ENCODE assay signal across 15 mouse cellular contexts in the genomic region with DNA sequence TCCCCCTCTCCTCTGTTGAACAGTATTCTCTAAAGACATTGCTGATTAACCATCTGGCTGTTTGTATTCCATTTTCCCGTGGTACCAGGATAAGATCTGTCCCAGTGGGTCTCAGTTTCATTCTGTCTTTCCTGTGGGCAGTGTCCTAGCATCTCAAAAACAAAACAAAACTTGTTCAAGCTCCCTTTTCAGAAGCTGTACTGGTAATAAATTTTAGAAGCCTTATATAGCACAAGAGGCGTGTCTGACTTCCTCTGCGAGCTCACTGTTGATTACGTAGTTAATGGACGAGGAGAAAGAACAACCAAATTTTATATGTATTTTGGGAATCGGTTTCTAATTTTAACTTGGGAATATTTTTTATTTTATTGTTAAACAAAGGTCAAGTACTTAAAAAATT. TPM values are rescaled to one million over a fixed set of nuclear protein-coding genes. Genes with fewer than 3 reads are reported as not detected.
DNase-seq lines count a peak whose midpoint lies in the region; ATAC-seq and TF ChIP-seq lines count a peak whose summit lies in the region.
"Had no signal": no experiment of that assay in that cellular context is flagged by ENCODE, and none has a peak within 500 bp of the region (broad histone marks: within the 10 kb centered on the region; RNA-seq: fewer than 3 reads in every experiment).

No protein-coding gene starts in this region.

- DNase-seq in gastrocnemius, adult 2 months = no peak
- DNase-seq in gastrocnemius, postnatal 4 days (ENCODE audit: low spot score in 2 of 2) = no peak
- no peak for DNase-seq in lung, embryonic 14.5 days
- no peak for DNase-seq in lung, postnatal 4 days
- DNase-seq in cerebellum, adult 11-12 months = no peak
- DNase-seq: cerebellum, postnatal 14 days; gastrocnemius, postnatal 10 days; kidney, postnatal 10 days; thymus, adult 18-20 months had no signal

- TF ChIP-seq POLR2A in small intestine, adult 2 months (IDR thresholded peaks at IDR 0.05; ENCODE audit: low read depth, low read length) = no peak

- no peaks in the 10 kb centered on the region for H3K9me3 ChIP-seq in lung, embryonic 14.5 days (ENCODE audit: low read depth, low read length)
- H3K9me3 ChIP-seq: embryonic facial prominence, embryonic 13.5 days; forebrain, embryonic 15.5 days had no signal

- H3K4me1 ChIP-seq in lung, embryonic 14.5 days (ENCODE audit: insufficient read depth) = 0 out of 2 replicates have a peak, but pooled peaks cover 5% of the 10 kb centered on the region
- peaks cover 12% of the 10 kb centered on the region for H3K4me1 ChIP-seq in small intestine, adult 2 months (ENCODE audit: control insufficient read depth, insufficient read depth, insufficient read length, low read length)

- peak overlapping the region; percentile 61 for H3K27ac ChIP-seq in gastrocnemius, adult 2 months
- 0 out of 2 replicates have a peak overlapping the region, but pooled peaks have one; percentile 27 for H3K27ac ChIP-seq in lung, embryonic 14.5 days (ENCODE audit: low read depth)
- H3K27ac ChIP-seq in small intestine, adult 2 months (ENCODE audit: insufficient read depth, low read depth, low read length) = peak overlapping the region; percentile 53; the same call in 1 of the 2 replicates
- H3K27ac ChIP-seq: embryonic facial prominence, embryonic 13.5 days; forebrain, embryonic 15.5 days; hindbrain, embryonic 14.5 days had no signal

- H3K9ac ChIP-seq in lung, embryonic 14.5 days = no peak overlapping the region
- H3K9ac ChIP-seq: embryonic facial prominence, embryonic 13.5 days; forebrain, embryonic 15.5 days; hindbrain, embryonic 14.5 days had no signal

- 66% methylated on average over 6 of the region's 6 CpGs for WGBS in lung, embryonic 14.5 days
- WGBS in small intestine, adult 2 months = 52% methylated on average over 6 of the region's 6 CpGs

- no peak for TF ChIP-seq CTCF in gastrocnemius, adult 2 months (IDR thresholded peaks at IDR 0.05)
- TF ChIP-seq CTCF in lung, embryonic 14.5 days (IDR thresholded peaks at IDR 0.05; ENCODE audit: low read depth) = no peak
- no peak for TF ChIP-seq CTCF in small intestine, adult 2 months (IDR thresholded peaks at IDR 0.05; ENCODE audit: extremely low read depth, insufficient read length, insufficient replicate concordance, low read depth, low read length)

- intact Hi-C loops in gastrocnemius, adult 2 months (cut with DNase I) = no loop called here

- no peak overlapping the region for H3K4me2 ChIP-seq in lung, embryonic 14.5 days
- H3K4me2 ChIP-seq: embryonic facial prominence, embryonic 13.5 days; forebrain, embryonic 15.5 days; hindbrain, embryonic 14.5 days had no signal

- ATAC-seq in lung, embryonic 14.5 days (ENCODE audit: insufficient read depth) = no peak
- peak; percentile 28 for ATAC-seq in granulocyte monocyte progenitor cell, adult 5-6 weeks (replicated peaks; ENCODE audit: poor library complexity, severe bottlenecking)
- no peak for ATAC-seq in cerebellum, adult (ENCODE audit: insufficient number of reproducible peaks, low FRiP score, low TSS enrichment)
- ATAC-seq: forebrain, embryonic 15.5 days had no signal

- no peaks in the 10 kb centered on the region for H3K27me3 ChIP-seq in lung, embryonic 14.5 days (ENCODE audit: insufficient read depth, low read length)
- H3K27me3 ChIP-seq in small intestine, adult 2 months (ENCODE audit: control insufficient read depth, insufficient read depth, low read length) = no peaks in the 10 kb centered on the region
- H3K27me3 ChIP-seq: embryonic facial prominence, embryonic 13.5 days; forebrain, embryonic 15.5 days had no signal

- no peaks in the 10 kb centered on the region for H3K36me3 ChIP-seq in lung, embryonic 14.5 days (ENCODE audit: insufficient read depth)
- no peaks in the 10 kb centered on the region for H3K36me3 ChIP-seq in small intestine, adult 2 months (ENCODE audit: control insufficient read depth, insufficient read depth, low read length)
- H3K36me3 ChIP-seq: forebrain, embryonic 15.5 days had no signal

- H3K4me3 ChIP-seq in gastrocnemius, adult 2 months = peak overlapping the region; percentile 11; the same call in 1 of the 2 replicates
- H3K4me3 ChIP-seq in lung, embryonic 14.5 days (ENCODE audit: low read depth, low read length) = no peak overlapping the region
- no peak overlapping the region for H3K4me3 ChIP-seq in small intestine, adult 2 months (ENCODE audit: low read depth, low read length)
- H3K4me3 ChIP-seq: embryonic facial prominence, embryonic 13.5 days; forebrain, embryonic 15.5 days had no signal

RNA-seq across cellular contexts. Expression of gene Fam222b, which starts 31.2 kb away (rescaled TPM):
- 1 to 10 TPM; 7.1 to 7.9 TPM for total RNA-seq in gastrocnemius, adult 2 months (2021)
- 10 to 100 TPM; 10.4 to 11.6 TPM for total RNA-seq in gastrocnemius, postnatal 4 days (2021)
- polyA plus RNA-seq in lung, embryonic 14.5 days (2014; fragmentation: Nextera tagmentation; extraction: Ambion mirVana) = 17.8 and 17.9 TPM in 2 replicates
- 13.5 and 16.8 TPM in 2 replicates for total RNA-seq in granulocyte monocyte progenitor cell, adult 5-6 weeks (2014; fragmentation: Nextera tagmentation)
- total RNA-seq in granulocyte monocyte progenitor cell, adult 5-6 weeks (2017) = 3.7 and 6.5 TPM in 2 replicates
- polyA plus RNA-seq in small intestine, adult 2 months (2012; rRNA removed) = 13.1 and 29.2 TPM in 2 replicates

RNA-seq across cellular contexts. Expression of gene Traf4, which starts 39.7 kb away (rescaled TPM):
- total RNA-seq in gastrocnemius, adult 2 months (2021) = 1 to 10 TPM; 2.1 to 2.8 TPM
- 10 to 100 TPM; 36.5 to 41.4 TPM for total RNA-seq in gastrocnemius, postnatal 4 days (2021)
- polyA plus RNA-seq in lung, embryonic 14.5 days (2014; fragmentation: Nextera tagmentation; extraction: Ambion mirVana) = 73.8 and 75.6 TPM in 2 replicates
- 4.9 and 7.3 TPM in 2 replicates for total RNA-seq in granulocyte monocyte progenitor cell, adult 5-6 weeks (2014; fragmentation: Nextera tagmentation)
- total RNA-seq in granulocyte monocyte progenitor cell, adult 5-6 weeks (2017) = 2.8 and 3.6 TPM in 2 replicates
- polyA plus RNA-seq in small intestine, adult 2 months (2012; rRNA removed) = 50.3 and 99.5 TPM in 2 replicates

RNA-seq across cellular contexts. Expression of gene Eral1, which starts 45.5 kb away (rescaled TPM):
- 10 to 100 TPM; 18.8 to 26.2 TPM for total RNA-seq in gastrocnemius, adult 2 months (2021)
- total RNA-seq in gastrocnemius, postnatal 4 days (2021) = 10 to 100 TPM; 20.9 to 21.4 TPM
- polyA plus RNA-seq in lung, embryonic 14.5 days (2014; fragmentation: Nextera tagmentation; extraction: Ambion mirVana) = 37.5 and 38.5 TPM in 2 replicates
- total RNA-seq in granulocyte monocyte progenitor cell, adult 5-6 weeks (2014; fragmentation: Nextera tagmentation) = 17.8 and 18.7 TPM in 2 replicates
- total RNA-seq in granulocyte monocyte progenitor cell, adult 5-6 weeks (2017) = 27.4 and 32.0 TPM in 2 replicates
- polyA plus RNA-seq in small intestine, adult 2 months (2012; rRNA removed) = 12.2 and 17.3 TPM in 2 replicates

RNA-seq across cellular contexts. Expression of gene Nek8, which starts 50.8 kb away (rescaled TPM):
- under 1 TPM; 0.36 to 0.75 TPM for total RNA-seq in gastrocnemius, adult 2 months (2021)
- total RNA-seq in gastrocnemius, postnatal 4 days (2021) = 1 to 10 TPM; 6.6 to 7.5 TPM
- polyA plus RNA-seq in lung, embryonic 14.5 days (2014; fragmentation: Nextera tagmentation; extraction: Ambion mirVana) = 15.3 and 17.2 TPM in 2 replicates
- 3.5 and 14.4 TPM in 2 replicates for total RNA-seq in granulocyte monocyte progenitor cell, adult 5-6 weeks (2014; fragmentation: Nextera tagmentation)
- total RNA-seq in granulocyte monocyte progenitor cell, adult 5-6 weeks (2017) = 5.8 and 6.1 TPM in 2 replicates
- 5.0 and 6.6 TPM in 2 replicates for polyA plus RNA-seq in small intestine, adult 2 months (2012; rRNA removed)

RNA-seq across cellular contexts. Expression of gene Tlcd1, which starts 50.8 kb away (rescaled TPM):
- total RNA-seq in gastrocnemius, adult 2 months (2021) = 1 to 10 TPM; 1.3 to 1.7 TPM
- total RNA-seq in gastrocnemius, postnatal 4 days (2021) = 10 to 100 TPM; 12.6 to 16.0 TPM
- polyA plus RNA-seq in lung, embryonic 14.5 days (2014; fragmentation: Nextera tagmentation; extraction: Ambion mirVana) = 19.2 and 21.6 TPM in 2 replicates
- total RNA-seq in granulocyte monocyte progenitor cell, adult 5-6 weeks (2014; fragmentation: Nextera tagmentation) = 1.1 and 3.5 TPM in 2 replicates
- 2.9 and 4.1 TPM in 2 replicates for total RNA-seq in granulocyte monocyte progenitor cell, adult 5-6 weeks (2017)
- polyA plus RNA-seq in small intestine, adult 2 months (2012; rRNA removed) = 15.0 and 15.3 TPM in 2 replicates

Comparison
In these comparisons a context has a peak if more than half of its experiments do, and no peak if none do; other contexts are left out.
1. RNA of gene Traf4, which starts 39.7 kb away (total RNA-seq): 36.5 to 41.4 TPM in gastrocnemius, postnatal 4 days; 2.8 to 7.3 TPM in granulocyte monocyte progenitor cell, adult 5-6 weeks and 2.1 to 2.8 TPM in gastrocnemius, adult 2 months; every median in the first group is over 4 times any median in the second.
2. Peak in every context shown above with its lines, with median percentiles within 50 percentile points of each other: H3K27ac ChIP-seq.